ENCODE assay signal across 8 mouse cellular contexts in the genomic region with DNA sequence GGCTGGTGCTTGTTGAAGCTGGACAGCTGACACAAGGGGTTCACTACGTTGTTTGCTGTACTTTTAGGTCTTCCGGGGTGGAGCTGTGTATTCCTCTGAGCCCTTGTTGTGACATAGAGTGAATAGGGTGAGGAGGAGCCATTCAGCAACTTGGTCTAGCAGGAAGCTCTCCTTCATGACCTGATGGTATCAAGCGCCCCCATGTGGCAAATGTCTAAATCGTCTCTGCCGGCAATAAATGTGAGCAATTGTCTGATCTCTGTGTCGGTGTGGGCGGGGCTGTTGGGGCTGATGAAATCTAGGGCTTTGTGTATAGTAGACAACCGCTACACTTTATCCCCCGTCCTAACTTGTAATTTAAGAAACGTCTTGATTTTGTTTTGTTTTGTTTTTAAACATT.
DNase-seq lines count a peak whose midpoint lies in the region; ATAC-seq and TF ChIP-seq lines count a peak whose summit lies in the region.

No protein-coding gene starts in this region.

- no peaks in the 10 kb centered on the region for H3K36me3 ChIP-seq in embryonic facial prominence, embryonic 15.5 days
- H3K36me3 ChIP-seq in limb, embryonic 13.5 days = no peaks in the 10 kb centered on the region
- no peaks in the 10 kb centered on the region for H3K36me3 ChIP-seq in midbrain, postnatal 0 days (ENCODE audit: insufficient read depth, low read length)

- H3K27ac ChIP-seq in bone marrow, adult 2 months (ENCODE audit: control insufficient read depth, insufficient read depth, low read depth, low read length, poor library complexity) = no peak overlapping the region
- H3K27ac ChIP-seq in embryonic facial prominence, embryonic 15.5 days (replicated peaks) = no peak overlapping the region
- H3K27ac ChIP-seq in limb, embryonic 13.5 days = no peak overlapping the region
- no peak overlapping the region for H3K27ac ChIP-seq in midbrain, postnatal 0 days (ENCODE audit: low read depth, low read length)

- WGBS in bone marrow, adult 2 months = 2% methylated on average over 10 of the region's 10 CpGs
- WGBS in embryonic facial prominence, embryonic 15.5 days = 2% methylated on average over 10 of the region's 10 CpGs
- 5% methylated on average over 10 of the region's 10 CpGs for WGBS in limb, embryonic 13.5 days
- under 1% methylated on average over 10 of the region's 10 CpGs for WGBS in midbrain, postnatal 0 days

- no peak overlapping the region for H3K4me3 ChIP-seq in bone marrow, adult 2 months (replicated peaks; ENCODE audit: control insufficient read depth, low read depth, low read length)
- no peak overlapping the region for H3K4me3 ChIP-seq in embryonic facial prominence, embryonic 15.5 days (replicated peaks)
- no peak overlapping the region for H3K4me3 ChIP-seq in limb, embryonic 13.5 days
- H3K4me3 ChIP-seq in midbrain, postnatal 0 days (ENCODE audit: low read depth, low read length) = no peak overlapping the region

- H3K9ac ChIP-seq in embryonic facial prominence, embryonic 15.5 days = no peak overlapping the region
- H3K9ac ChIP-seq in limb, embryonic 13.5 days = no peak overlapping the region
- no peak overlapping the region for H3K9ac ChIP-seq in midbrain, postnatal 0 days (replicated peaks; ENCODE audit: low read length, poor library complexity, severe bottlenecking)

- TF ChIP-seq CTCF in bone marrow, adult 2 months (IDR thresholded peaks at IDR 0.05; ENCODE audit: control insufficient read depth, insufficient read depth, low read length) = peak; percentile 74
- peak; percentile 92 for TF ChIP-seq CTCF in midbrain, postnatal 0 days (IDR thresholded peaks at IDR 0.05)

- H3K27me3 ChIP-seq in embryonic facial prominence, embryonic 15.5 days = no peaks in the 10 kb centered on the region
- H3K27me3 ChIP-seq in limb, embryonic 13.5 days = no peaks in the 10 kb centered on the region
- H3K27me3 ChIP-seq in midbrain, postnatal 0 days (ENCODE audit: insufficient read depth, low read length) = no peaks in the 10 kb centered on the region

- H3K9me3 ChIP-seq in embryonic facial prominence, embryonic 15.5 days (replicated peaks) = no peaks in the 10 kb centered on the region
- H3K9me3 ChIP-seq in limb, embryonic 13.5 days = no peaks in the 10 kb centered on the region
- no peaks in the 10 kb centered on the region for H3K9me3 ChIP-seq in midbrain, postnatal 0 days (ENCODE audit: low read length)

- H3K4me2 ChIP-seq in embryonic facial prominence, embryonic 15.5 days (replicated peaks) = 0 out of 2 replicates have a peak overlapping the region, but pooled peaks have one; percentile 22
- H3K4me2 ChIP-seq in limb, embryonic 13.5 days (replicated peaks) = peak overlapping the region; percentile 21; the same call in 1 of the 2 replicates
- peak overlapping the region; percentile 36 for H3K4me2 ChIP-seq in midbrain, postnatal 0 days (ENCODE audit: low read depth, low read length, poor library complexity, severe bottlenecking)

- peak; percentile 95 for DNase-seq in 416B (ENCODE audit: low read depth)
- peak; percentile 91 for DNase-seq in heart, adult 8-10 months (ENCODE audit: low spot score)
- DNase-seq in kidney, adult 8-10 months = peak; percentile 81 to 89
- peak; percentile 94 for DNase-seq in midbrain, postnatal 0 days (ENCODE audit: low spot score)
- peak; percentile 81 to 93 for DNase-seq in spleen, postnatal 10 days (ENCODE audit: low spot score in 2 of 2)

- no peak for TF ChIP-seq POLR2A in bone marrow, adult 2 months (IDR thresholded peaks at IDR 0.05; ENCODE audit: borderline replicate concordance, control insufficient read depth, low read depth, low read length)

- no peak for ATAC-seq in embryonic facial prominence, embryonic 15.5 days (ENCODE audit: insufficient number of reproducible peaks, low FRiP score, low TSS enrichment, low read depth)
- peak; percentile 76 for ATAC-seq in limb, embryonic 13.5 days (ENCODE audit: low FRiP score, low read depth)
- peak; percentile 88 for ATAC-seq in midbrain, postnatal 0 days (ENCODE audit: low FRiP score)

- peaks cover 3% of the 10 kb centered on the region; the same call in 1 of the 2 replicates for H3K4me1 ChIP-seq in bone marrow, adult 2 months (ENCODE audit: control insufficient read depth, insufficient read depth, low read length)
- H3K4me1 ChIP-seq in embryonic facial prominence, embryonic 15.5 days = no peaks in the 10 kb centered on the region
- no peaks in the 10 kb centered on the region for H3K4me1 ChIP-seq in limb, embryonic 13.5 days
- H3K4me1 ChIP-seq in midbrain, postnatal 0 days (ENCODE audit: insufficient read depth, low read length) = no peaks in the 10 kb centered on the region
